ENCODE assay signal across 8 mouse cellular contexts in genomic region chr17:49171252-49172047, GRCm38 (mm10).
DNase-seq lines count a peak whose midpoint lies in the region; ATAC-seq and TF ChIP-seq lines count a peak whose summit lies in the region.

No protein-coding gene starts in this region.

- TF ChIP-seq CTCF in left cerebral cortex, adult 2 months (IDR thresholded peaks at IDR 0.05), result no peak
- TF ChIP-seq CTCF in stomach, postnatal 0 days (IDR thresholded peaks at IDR 0.05; ENCODE audit: low read depth), result no peak

- DNase-seq in left cerebral cortex, adult 2 months (ENCODE audit: extremely low spot score in 1 of 2, low spot score in 2 of 2), result no peak
- DNase-seq in left cerebral cortex, adult 11 months (ENCODE audit: low spot score), result no peak
- DNase-seq in embryo, embryonic 10.5 days (ENCODE audit: low spot score), result peak; percentile 49
- peak; percentile 76 to 79 for DNase-seq in kidney, postnatal 4 days
- DNase-seq in midbrain, embryonic 10.5 days (ENCODE audit: low spot score), result peak; percentile 35
- DNase-seq in stomach, postnatal 0 days (ENCODE audit: low spot score), result peak; percentile 48
- DNase-seq in cerebellum, postnatal 4 days (ENCODE audit: low spot score in 2 of 2), result no peak

- H3K9ac ChIP-seq in heart, embryonic 13.5 days, result peak overlapping the region; percentile 58
- H3K9ac ChIP-seq in stomach, postnatal 0 days (ENCODE audit: low read length), result no peak overlapping the region; the same call in 1 of the 2 replicates

- no peaks in the 10 kb centered on the region for H3K9me3 ChIP-seq in heart, embryonic 13.5 days
- H3K9me3 ChIP-seq in midbrain, embryonic 10.5 days (replicated peaks), result no peaks in the 10 kb centered on the region
- H3K9me3 ChIP-seq in stomach, postnatal 0 days (ENCODE audit: control insufficient read depth, low read length), result no peaks in the 10 kb centered on the region

- H3K4me3 ChIP-seq in left cerebral cortex, adult 2 months, result peak overlapping the region; percentile 36
- H3K4me3 ChIP-seq in heart, embryonic 13.5 days, result peak overlapping the region; percentile 46
- H3K4me3 ChIP-seq in midbrain, embryonic 10.5 days, result peak overlapping the region; percentile 54
- peak overlapping the region; percentile 31 for H3K4me3 ChIP-seq in stomach, postnatal 0 days (ENCODE audit: low read depth, low read length)

- H3K27me3 ChIP-seq in heart, embryonic 13.5 days (replicated peaks), result peaks cover 85% of the 10 kb centered on the region
- peaks cover 37% of the 10 kb centered on the region for H3K27me3 ChIP-seq in midbrain, embryonic 10.5 days (ENCODE audit: low read depth, poor library complexity, severe bottlenecking)
- H3K27me3 ChIP-seq in stomach, postnatal 0 days (ENCODE audit: control insufficient read depth, insufficient read depth, low read length), result no peaks in the 10 kb centered on the region

- WGBS in heart, embryonic 13.5 days, result 6% methylated on average over 20 of the region's 20 CpGs
- 7% methylated on average over 20 of the region's 20 CpGs for WGBS in midbrain, embryonic 10.5 days
- 5% methylated on average over 20 of the region's 20 CpGs for WGBS in stomach, postnatal 0 days

- H3K36me3 ChIP-seq in heart, embryonic 13.5 days, result no peaks in the 10 kb centered on the region
- no peaks in the 10 kb centered on the region for H3K36me3 ChIP-seq in midbrain, embryonic 10.5 days
- no peaks in the 10 kb centered on the region for H3K36me3 ChIP-seq in stomach, postnatal 0 days (ENCODE audit: control insufficient read depth, insufficient read depth, low read length)

- ATAC-seq in heart, embryonic 13.5 days (ENCODE audit: extremely low read depth, insufficient number of reproducible peaks, low FRiP score, low TSS enrichment), result no peak
- no peak for ATAC-seq in stomach, postnatal 0 days (ENCODE audit: low FRiP score, low TSS enrichment)

- TF ChIP-seq EP300 in stomach, postnatal 0 days (optimal IDR thresholded peaks at IDR 0.05), result no peak

- intact Hi-C loops in left cerebral cortex, adult 2 months (cut with DNase I), result loop anchor here (1.0 to 5.0 kb wide), 3 partner anchors 240 to 754 kb away; no protein-coding TSS in a partner anchor

- H3K4me1 ChIP-seq in heart, embryonic 13.5 days, result peaks cover 13% of the 10 kb centered on the region
- H3K4me1 ChIP-seq in midbrain, embryonic 10.5 days, result peaks cover 20% of the 10 kb centered on the region
- 0 out of 2 replicates have a peak, but pooled peaks cover 2% of the 10 kb centered on the region for H3K4me1 ChIP-seq in stomach, postnatal 0 days (replicated peaks; ENCODE audit: control insufficient read depth, insufficient read depth)

- no peak overlapping the region for H3K27ac ChIP-seq in left cerebral cortex, adult 2 months
- H3K27ac ChIP-seq in heart, embryonic 13.5 days (replicated peaks), result no peak overlapping the region
- no peak overlapping the region for H3K27ac ChIP-seq in midbrain, embryonic 10.5 days (replicated peaks)
- no peak overlapping the region for H3K27ac ChIP-seq in stomach, postnatal 0 days (replicated peaks)

- H3K4me2 ChIP-seq in heart, embryonic 13.5 days, result peak overlapping the region; percentile 73
- H3K4me2 ChIP-seq in stomach, postnatal 0 days (replicated peaks; ENCODE audit: low read depth), result peak overlapping the region; percentile 64

Comparison
In these comparisons a context has a peak if more than half of its experiments do, and no peak if none do; other contexts are left out.
1. DNase-seq: peak in embryo, embryonic 10.5 days (single experiment), kidney, postnatal 4 days (2 of 2), midbrain, embryonic 10.5 days (single experiment) and stomach, postnatal 0 days (single experiment); none in left cerebral cortex, adult 2 months (0 of 2), left cerebral cortex, adult 11 months (single experiment) and cerebellum, postnatal 4 days (0 of 2).
2. Peak in every context shown above with its lines, with median percentiles within 50 percentile points of each other: H3K4me3 ChIP-seq.